Mouse (Mus musculus) brain, embryonic 14.5 days (tissue): ENCODE measurements at regions not wholly inside any gene's neighbourhood (a gene's known extent, or its start where the extent isn't known, plus 50 kb on each side); places are given as distances from the start of the nearest gene placed in this dataset.

Source experiments
- CTCF ChIP-seq: fragments of 200-500 bp; IDR thresholded peaks from 2 replicates; pipeline ENCODE4 v1.5.1; 2012; ENCODE audit warnings: inconsistent platforms, mild to moderate bottlenecking, moderate library complexity, borderline replicate concordance; ENCODE audit not compliant: insufficient read depth, insufficient read length; ENCODE audit errors: extremely low read depth
- POLR2A ChIP-seq: fragments of 200-500 bp; IDR thresholded peaks from 2 replicates; pipeline ENCODE4 v1.6.1; 2012; ENCODE audit warnings: mild to moderate bottlenecking, inconsistent platforms, borderline replicate concordance; ENCODE audit not compliant: poor library complexity, insufficient read depth, insufficient read length, severe bottlenecking; ENCODE audit errors: extremely low read depth

DNA sequence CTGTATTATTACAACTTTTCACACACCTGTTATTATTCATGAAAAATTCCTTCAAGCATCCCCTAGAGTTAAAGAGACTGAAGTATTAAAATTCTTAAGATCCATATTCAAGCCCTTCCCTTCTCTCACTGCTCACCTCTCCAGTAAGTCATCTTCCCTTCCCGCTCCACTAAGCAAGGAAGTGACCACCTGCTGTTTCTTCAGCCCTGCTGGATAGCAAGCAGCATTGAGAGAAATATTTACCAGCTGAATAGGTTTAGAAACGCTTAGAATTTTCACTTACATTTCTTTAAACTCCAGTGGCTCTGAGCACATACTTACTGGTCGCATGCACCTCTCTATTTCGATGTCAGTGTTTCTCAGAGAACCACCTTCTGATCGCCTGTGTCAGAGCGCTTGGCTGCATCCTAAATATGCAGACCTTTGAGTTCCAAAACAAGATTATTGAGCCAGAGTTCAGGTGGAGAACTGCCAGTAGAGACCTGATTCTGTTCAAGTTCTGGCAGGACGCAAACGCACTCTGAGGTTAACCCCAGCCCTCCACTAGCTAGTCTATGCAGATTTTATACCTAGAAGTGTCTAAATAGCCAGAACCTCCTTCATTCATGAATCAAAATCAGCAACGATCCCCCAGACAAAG is 314.9 kb downstream of the Mllt3 start:
- TF ChIP-seq POLR2A (no peak), CTCF (no peak)
